Mouse (Mus musculus): ENCODE results near the gene Maco1. TPM values are rescaled to one million over a fixed set of nuclear protein-coding genes. Genes with fewer than 3 reads are reported as not detected.
A peak's percentile ranks its signal among the peaks of the same experiment; 100 is the strongest.

Maco1 gene
- polyA plus RNA-seq, 1 experiment = 1.4 TPM

- no peaks in the 10 kb centered on the region for H3K36me3 ChIP-seq (ENCODE audit: control insufficient read depth)
- TF ChIP-seq TAL1 (IDR thresholded peaks at IDR 0.05; ENCODE audit: low read length) = no peak
- TF ChIP-seq GATA1 (IDR thresholded peaks at IDR 0.05; ENCODE audit: low read length) = no peak
- H3K4me3 ChIP-seq (replicated peaks) = no peak overlapping the region
- H3K9me3 ChIP-seq (ENCODE audit: control insufficient read depth, low read length) = no peaks in the 10 kb centered on the region
- H3K4me1 ChIP-seq (ENCODE audit: control insufficient read depth) = peaks cover 46% of the 10 kb centered on the region
- H3K27me3 ChIP-seq (ENCODE audit: control insufficient read depth) = no peaks in the 10 kb centered on the region
Observed at GRCm38 (mm10) chr4:134776246-134776645, 76.9 kb downstream of the Maco1 start.

DNA sequence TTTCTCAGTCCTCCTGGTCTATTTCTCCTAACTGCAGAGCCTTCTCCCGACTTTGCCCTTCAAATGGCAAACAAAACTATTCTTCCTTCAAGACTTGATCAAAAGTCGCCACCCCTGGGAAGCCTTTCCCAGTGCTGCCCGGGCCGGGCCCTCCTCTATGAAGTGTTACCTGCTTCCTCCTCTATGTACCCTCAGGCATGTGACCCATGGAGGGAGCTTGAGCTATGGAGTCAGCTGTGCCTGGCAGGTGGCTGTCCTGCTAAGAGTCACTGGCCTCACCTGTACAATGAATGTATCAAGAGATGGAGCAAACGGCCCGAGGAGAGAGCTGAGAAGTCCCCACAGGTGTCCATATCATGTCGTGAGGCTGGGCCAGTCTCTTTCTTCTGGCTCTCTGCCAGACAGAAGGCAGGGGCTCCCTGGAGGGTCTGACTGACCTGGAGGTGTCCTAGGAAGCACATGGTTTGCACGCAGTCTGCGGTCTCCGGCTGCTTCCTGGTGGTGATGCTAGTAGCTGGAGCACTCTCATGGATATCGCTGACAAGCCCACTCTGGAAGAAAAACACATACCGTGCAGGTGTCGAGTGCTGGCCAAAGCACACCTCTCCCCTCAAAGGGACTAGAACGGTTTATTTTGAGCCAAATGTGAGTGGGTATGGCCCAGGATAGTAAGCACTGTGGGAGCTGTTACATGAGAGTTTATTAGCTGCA is 77.8 kb downstream of the Maco1 start:
- Histone ChIP-seq H3K9me3 (ENCODE audit: control insufficient read depth, low read length) (no peaks in the 10 kb centered on the region), H3K4me1 (ENCODE audit: control insufficient read depth) (peaks cover 46% of the 10 kb centered on the region), H3K4me3 (replicated peaks) (no peak overlapping the region), H3K27me3 (ENCODE audit: control insufficient read depth) (no peaks in the 10 kb centered on the region), H3K36me3 (ENCODE audit: control insufficient read depth) (no peaks in the 10 kb centered on the region)
- TF ChIP-seq GATA1 (IDR thresholded peaks at IDR 0.05; ENCODE audit: low read length) (no peak), TAL1 (IDR thresholded peaks at IDR 0.05; ENCODE audit: low read length) (no peak)

- peaks cover 2% of the 10 kb centered on the region; the same call in 1 of the 2 replicates for H3K27me3 ChIP-seq (ENCODE audit: control insufficient read depth)
- H3K4me1 ChIP-seq (ENCODE audit: control insufficient read depth) = peaks cover 50% of the 10 kb centered on the region
- H3K9me3 ChIP-seq (ENCODE audit: control insufficient read depth, low read length) = no peaks in the 10 kb centered on the region
- no peak for TF ChIP-seq GATA1 (IDR thresholded peaks at IDR 0.05; ENCODE audit: low read length)
- TF ChIP-seq TAL1 (IDR thresholded peaks at IDR 0.05; ENCODE audit: low read length) = no peak
- no peak overlapping the region for H3K4me3 ChIP-seq (replicated peaks)
- H3K36me3 ChIP-seq (ENCODE audit: control insufficient read depth) = no peaks in the 10 kb centered on the region
Observed at GRCm38 (mm10) chr4:134774126-134774525, 79.0 kb downstream of the Maco1 start.

GRCm38 (mm10) chr4:134772805-134773674 is 80.1 kb downstream of the Maco1 start:
- H3K4me3 ChIP-seq (replicated peaks) = no peak overlapping the region
- H3K36me3 ChIP-seq (ENCODE audit: control insufficient read depth) = no peaks in the 10 kb centered on the region
- H3K4me1 ChIP-seq (ENCODE audit: control insufficient read depth) = peaks cover 59% of the 10 kb centered on the region

GRCm38 (mm10) chr4:134769891-134770290 is 83.3 kb downstream of the Maco1 start:
- TF ChIP-seq TAL1 (IDR thresholded peaks at IDR 0.05; ENCODE audit: low read length) (no peak), GATA1 (IDR thresholded peaks at IDR 0.05; ENCODE audit: low read length) (no peak)
- no peaks in the 10 kb centered on the region for H3K9me3 ChIP-seq (ENCODE audit: control insufficient read depth, low read length)
- H3K4me1 ChIP-seq (ENCODE audit: control insufficient read depth) = peaks cover 71% of the 10 kb centered on the region
- H3K27me3 ChIP-seq (ENCODE audit: control insufficient read depth) = peaks cover 4% of the 10 kb centered on the region; the same call in 1 of the 2 replicates
- H3K4me3 ChIP-seq (replicated peaks) = no peak overlapping the region
- H3K36me3 ChIP-seq (ENCODE audit: control insufficient read depth) = peaks cover 3% of the 10 kb centered on the region

More at GRCm38 (mm10) chr4:134772805-134773674, 80.1 kb downstream of the Maco1 start:
- peaks cover 4% of the 10 kb centered on the region; the same call in 1 of the 2 replicates for H3K27me3 ChIP-seq (ENCODE audit: control insufficient read depth)
- H3K9me3 ChIP-seq (ENCODE audit: control insufficient read depth, low read length) = no peaks in the 10 kb centered on the region
- TF ChIP-seq TAL1 (IDR thresholded peaks at IDR 0.05; ENCODE audit: low read length) = no peak
- TF ChIP-seq GATA1 (IDR thresholded peaks at IDR 0.05; ENCODE audit: low read length) = no peak

GRCm38 (mm10) chr4:134769081-134769811 is 83.9 kb downstream of the Maco1 start:
- Histone ChIP-seq H3K4me1 (ENCODE audit: control insufficient read depth) (peaks cover 74% of the 10 kb centered on the region), H3K4me3 (replicated peaks) (no peak overlapping the region)
- no peak for TF ChIP-seq TAL1 (IDR thresholded peaks at IDR 0.05; ENCODE audit: low read length)
- no peak for TF ChIP-seq GATA1 (IDR thresholded peaks at IDR 0.05; ENCODE audit: low read length)

DNA sequence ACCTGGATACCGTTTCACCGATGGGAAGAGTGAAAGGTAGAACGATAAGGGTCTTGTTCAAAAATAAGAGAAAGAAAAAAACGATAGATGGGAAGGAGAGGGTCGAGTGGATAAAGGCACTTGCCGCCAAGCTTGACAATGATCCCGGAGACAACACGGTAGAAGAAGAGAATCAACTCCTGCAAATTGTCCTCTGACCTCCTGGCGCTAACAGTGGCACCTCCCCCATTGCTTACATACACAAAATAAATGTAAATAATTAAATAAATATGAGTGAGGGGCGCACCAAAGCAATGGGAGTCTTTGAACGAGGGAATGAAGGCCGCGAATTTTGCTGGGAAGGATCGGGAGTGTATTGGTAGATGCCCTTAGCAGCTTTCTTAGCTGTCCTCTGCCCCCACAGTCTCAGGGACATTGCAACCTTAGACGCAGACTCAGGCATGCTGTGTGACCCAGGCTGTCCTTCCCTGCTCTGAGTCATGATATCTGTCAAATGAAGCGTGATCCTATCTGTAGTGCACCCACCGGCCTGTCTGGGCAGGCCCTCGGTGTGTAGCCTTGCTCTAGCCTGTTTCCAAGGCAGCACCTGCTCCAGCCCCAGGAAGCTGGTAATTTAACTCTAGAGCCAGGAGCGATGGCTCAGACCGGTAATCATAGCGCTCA is 84.8 kb downstream of the Maco1 start:
- H3K27me3 ChIP-seq (ENCODE audit: control insufficient read depth) = peaks cover 4% of the 10 kb centered on the region; the same call in 1 of the 2 replicates
- peaks cover 75% of the 10 kb centered on the region for H3K4me1 ChIP-seq (ENCODE audit: control insufficient read depth)
- H3K4me3 ChIP-seq (replicated peaks) = peak overlapping the region; percentile 91
- H3K36me3 ChIP-seq (ENCODE audit: control insufficient read depth) = peaks cover 15% of the 10 kb centered on the region
- H3K9me3 ChIP-seq (ENCODE audit: control insufficient read depth, low read length) = no peaks in the 10 kb centered on the region
- TF ChIP-seq GATA1 (IDR thresholded peaks at IDR 0.05; ENCODE audit: low read length) (no peak), TAL1 (IDR thresholded peaks at IDR 0.05; ENCODE audit: low read length) (no peak)

More at GRCm38 (mm10) chr4:134769081-134769811, 83.9 kb downstream of the Maco1 start:
- peaks cover 4% of the 10 kb centered on the region; the same call in 1 of the 2 replicates for H3K27me3 ChIP-seq (ENCODE audit: control insufficient read depth)
- no peaks in the 10 kb centered on the region for H3K9me3 ChIP-seq (ENCODE audit: control insufficient read depth, low read length)
- H3K36me3 ChIP-seq (ENCODE audit: control insufficient read depth) = peaks cover 9% of the 10 kb centered on the region

All from erythroblast, embryonic 14.5 days (primary cell).